In genomic region chr15:82856652-82857378, GRCm38 (mm10) we compare ENCODE assay signal across 10 mouse cellular contexts.
DNase-seq lines count a peak whose midpoint lies in the region; ATAC-seq and TF ChIP-seq lines count a peak whose summit lies in the region.
"Had no signal": no experiment of that assay in that cellular context is flagged by ENCODE, and none has a peak within 500 bp of the region (broad histone marks: within the 10 kb centered on the region; RNA-seq: fewer than 3 reads in every experiment).

No protein-coding gene starts in this region.

- WGBS in heart, embryonic 11.5 days (ENCODE audit: insufficient replicate concordance), result 65% methylated on average over 11 of the region's 11 CpGs
- 59% methylated on average over 11 of the region's 11 CpGs for WGBS in heart, embryonic 15.5 days
- 22% methylated on average over 11 of the region's 11 CpGs for WGBS in midbrain, embryonic 12.5 days

- peaks cover 8% of the 10 kb centered on the region for H3K4me1 ChIP-seq in heart, embryonic 11.5 days (ENCODE audit: control insufficient read depth, insufficient read depth, low read length)
- peaks cover 7% of the 10 kb centered on the region for H3K4me1 ChIP-seq in cortical plate, adult 2 months (ENCODE audit: control insufficient read depth, insufficient read depth, low read length)
- H3K4me1 ChIP-seq in heart, embryonic 15.5 days (replicated peaks), result peaks cover 12% of the 10 kb centered on the region
- H3K4me1 ChIP-seq in midbrain, embryonic 12.5 days, result peaks cover 21% of the 10 kb centered on the region

- H3K27ac ChIP-seq in heart, embryonic 11.5 days (ENCODE audit: low read depth, low read length), result no peak overlapping the region
- peak overlapping the region; percentile 18; the same call in 1 of the 2 replicates for H3K27ac ChIP-seq in cortical plate, adult 2 months (ENCODE audit: insufficient read depth, low read length)
- peak overlapping the region; percentile 72 for H3K27ac ChIP-seq in heart, embryonic 15.5 days
- peak overlapping the region; percentile 87 for H3K27ac ChIP-seq in midbrain, embryonic 12.5 days (replicated peaks)
- H3K27ac ChIP-seq: limb, embryonic 13.5 days had no signal

- H3K27me3 ChIP-seq in heart, embryonic 11.5 days (ENCODE audit: control insufficient read depth, insufficient read depth, low read length), result no peaks in the 10 kb centered on the region
- no peaks in the 10 kb centered on the region for H3K27me3 ChIP-seq in heart, embryonic 15.5 days
- no peaks in the 10 kb centered on the region for H3K27me3 ChIP-seq in midbrain, embryonic 12.5 days
- H3K27me3 ChIP-seq: embryonic facial prominence, embryonic 12.5 days; limb, embryonic 13.5 days had no signal

- peaks cover 15% of the 10 kb centered on the region for H3K36me3 ChIP-seq in heart, embryonic 11.5 days (ENCODE audit: control insufficient read depth, insufficient read depth, low read length)
- peaks cover 38% of the 10 kb centered on the region for H3K36me3 ChIP-seq in heart, embryonic 15.5 days
- H3K36me3 ChIP-seq in midbrain, embryonic 12.5 days, result peaks cover 52% of the 10 kb centered on the region

- ATAC-seq in heart, embryonic 11.5 days (replicated peaks; ENCODE audit: insufficient number of reproducible peaks, low FRiP score, low TSS enrichment), result no peak
- ATAC-seq in heart, embryonic 15.5 days (replicated peaks; ENCODE audit: insufficient number of reproducible peaks, insufficient read depth, low FRiP score, low read depth), result peak; percentile 83
- peak; percentile 82 for ATAC-seq in midbrain, embryonic 12.5 days (ENCODE audit: low FRiP score, low read depth)
- ATAC-seq in erythroid progenitor cell, adult 5-6 weeks (replicated peaks; ENCODE audit: low FRiP score, poor library complexity, severe bottlenecking), result no peak

- intact Hi-C loops in gastrocnemius, postnatal 36 days (cut with DNase I), result no loop called here

- no peak for TF ChIP-seq POLR2A in cortical plate, adult 2 months (IDR thresholded peaks at IDR 0.05; ENCODE audit: extremely low read depth, insufficient read depth, low read length)

- H3K9ac ChIP-seq in heart, embryonic 11.5 days (ENCODE audit: low read depth, low read length), result no peak overlapping the region
- H3K9ac ChIP-seq in heart, embryonic 15.5 days, result no peak overlapping the region
- H3K9ac ChIP-seq in midbrain, embryonic 12.5 days (replicated peaks), result no peak overlapping the region; the same call in 1 of the 2 replicates
- H3K9ac ChIP-seq: embryonic facial prominence, embryonic 12.5 days; limb, embryonic 13.5 days had no signal

- H3K9me3 ChIP-seq in heart, embryonic 11.5 days (replicated peaks; ENCODE audit: control insufficient read depth, low read length), result no peaks in the 10 kb centered on the region
- no peaks in the 10 kb centered on the region for H3K9me3 ChIP-seq in heart, embryonic 15.5 days (replicated peaks)
- no peaks in the 10 kb centered on the region for H3K9me3 ChIP-seq in midbrain, embryonic 12.5 days
- H3K9me3 ChIP-seq: embryonic facial prominence, embryonic 12.5 days; limb, embryonic 13.5 days had no signal

- no peak overlapping the region for H3K4me3 ChIP-seq in heart, embryonic 11.5 days (ENCODE audit: low read depth, low read length)
- no peak overlapping the region for H3K4me3 ChIP-seq in cortical plate, adult 2 months (ENCODE audit: insufficient read depth, low read length)
- no peak overlapping the region for H3K4me3 ChIP-seq in heart, embryonic 15.5 days
- H3K4me3 ChIP-seq in midbrain, embryonic 12.5 days, result no peak overlapping the region
- H3K4me3 ChIP-seq: embryonic facial prominence, embryonic 12.5 days; limb, embryonic 13.5 days had no signal

- DNase-seq in heart, adult 18-20 months, result peak; percentile 55 to 71
- DNase-seq in gastrocnemius, postnatal 36 days, result no peak
- no peak for DNase-seq in T-cell, adult 2 months (ENCODE audit: low spot score)

- no peak for TF ChIP-seq CTCF in cortical plate, adult 2 months (IDR thresholded peaks at IDR 0.05; ENCODE audit: extremely low read depth, insufficient read depth, low read length)

- H3K4me2 ChIP-seq in heart, embryonic 11.5 days, result no peak overlapping the region
- H3K4me2 ChIP-seq in heart, embryonic 15.5 days, result no peak overlapping the region
- H3K4me2 ChIP-seq in midbrain, embryonic 12.5 days (replicated peaks), result peak overlapping the region; percentile 12; the same call in 1 of the 2 replicates
- H3K4me2 ChIP-seq: embryonic facial prominence, embryonic 12.5 days; limb, embryonic 13.5 days had no signal

Comparison
In these comparisons a context has a peak if more than half of its experiments do, and no peak if none do; other contexts are left out.
1. ATAC-seq: peak in heart, embryonic 15.5 days (single experiment) and midbrain, embryonic 12.5 days (single experiment); none in heart, embryonic 11.5 days (single experiment) and erythroid progenitor cell, adult 5-6 weeks (single experiment).
2. DNase-seq: peak in heart, adult 18-20 months (2 of 2); none in gastrocnemius, postnatal 36 days (0 of 2) and T-cell, adult 2 months (single experiment).